Mouse (Mus musculus): ENCODE results near the gene Mogat1. TPM values are rescaled to one million over a fixed set of nuclear protein-coding genes. Genes with fewer than 3 reads are reported as not detected.
"Not testable (repeated sequence)": the region's sequence is repeated elsewhere in the genome, so short reads cannot be mapped to it uniquely, and the experiment has no call there.

The Mogat1 gene
- total RNA-seq, 2 experiments from 2014 or later = not detected

DNA sequence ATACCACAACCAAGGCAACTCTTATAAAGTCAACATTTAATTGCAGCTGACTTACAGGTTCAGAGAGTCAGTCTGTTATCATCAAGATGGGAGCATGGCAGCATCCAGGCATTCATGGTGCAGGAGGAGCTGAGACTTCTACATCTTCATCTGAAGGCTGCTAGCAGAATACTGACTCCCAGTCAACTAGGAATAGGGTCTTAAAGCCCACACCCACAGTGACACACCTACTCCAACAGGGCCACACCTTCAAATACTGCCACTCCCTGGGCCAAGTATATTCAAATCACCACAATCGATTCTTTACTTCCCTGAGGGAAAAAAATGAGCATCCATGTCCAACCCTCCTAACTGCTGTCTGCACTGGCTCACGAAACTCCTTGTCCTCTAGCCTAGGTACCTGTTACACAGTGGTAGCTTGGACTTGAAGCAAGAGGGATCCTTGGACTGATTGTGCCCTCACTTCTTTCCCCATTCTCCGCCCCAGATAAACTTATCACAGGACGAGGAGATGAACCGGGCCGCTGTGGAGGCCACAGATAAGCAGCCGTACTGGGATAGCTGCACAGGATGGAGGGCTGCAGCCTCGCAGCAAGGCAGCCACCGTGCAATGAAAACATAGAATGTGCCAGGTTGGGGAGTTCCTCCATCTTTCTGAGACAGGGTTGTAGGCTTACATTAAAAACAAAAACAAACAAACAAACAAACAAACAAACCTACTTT, 23.8 kb downstream of the Mogat1 start:
- ATAC-seq (replicated peaks; ENCODE audit: low FRiP score, poor library complexity, severe bottlenecking) = no peak

DNA sequence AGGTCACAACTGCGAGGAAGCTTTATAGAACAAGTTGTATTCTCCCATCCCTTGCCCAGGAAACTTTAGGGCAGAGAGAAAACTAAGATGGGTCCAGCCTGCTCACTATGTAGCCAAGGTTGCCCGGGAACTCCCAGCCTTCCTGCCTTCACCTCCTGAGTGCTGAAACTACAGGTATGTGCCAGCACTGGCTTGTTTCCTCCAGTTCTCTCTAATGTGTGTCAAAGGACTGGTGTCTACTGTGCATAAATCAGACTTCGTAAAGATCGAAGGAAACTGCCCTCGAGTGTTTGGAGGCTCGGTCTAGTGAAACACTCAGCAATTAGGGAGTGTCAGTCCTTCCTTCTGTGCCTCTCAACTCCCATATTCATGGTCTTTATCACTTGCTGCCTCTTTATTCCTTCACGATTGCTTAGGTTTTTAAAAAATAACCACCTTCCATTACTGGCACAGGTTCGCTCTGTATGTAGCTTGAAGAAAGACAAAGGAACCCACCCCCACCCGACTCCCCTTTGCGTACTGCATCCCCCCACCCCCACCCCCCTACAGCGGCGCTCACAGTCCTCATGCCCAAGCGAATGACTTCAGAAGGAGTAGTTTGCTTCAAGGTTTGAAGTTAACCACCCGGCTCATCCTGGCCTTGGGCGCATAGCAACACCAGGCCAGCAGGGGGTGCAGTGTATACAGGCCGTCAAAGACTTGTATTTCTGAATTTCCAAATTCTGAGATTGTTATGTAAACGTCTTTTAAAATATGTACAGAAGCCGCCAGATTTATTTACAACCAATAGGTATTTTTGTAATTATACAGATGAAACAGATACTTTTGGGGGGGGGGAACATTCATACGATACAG, 25.7 kb downstream of the Mogat1 start:
- no peak for ATAC-seq (replicated peaks; ENCODE audit: low FRiP score, poor library complexity, severe bottlenecking)

DNA sequence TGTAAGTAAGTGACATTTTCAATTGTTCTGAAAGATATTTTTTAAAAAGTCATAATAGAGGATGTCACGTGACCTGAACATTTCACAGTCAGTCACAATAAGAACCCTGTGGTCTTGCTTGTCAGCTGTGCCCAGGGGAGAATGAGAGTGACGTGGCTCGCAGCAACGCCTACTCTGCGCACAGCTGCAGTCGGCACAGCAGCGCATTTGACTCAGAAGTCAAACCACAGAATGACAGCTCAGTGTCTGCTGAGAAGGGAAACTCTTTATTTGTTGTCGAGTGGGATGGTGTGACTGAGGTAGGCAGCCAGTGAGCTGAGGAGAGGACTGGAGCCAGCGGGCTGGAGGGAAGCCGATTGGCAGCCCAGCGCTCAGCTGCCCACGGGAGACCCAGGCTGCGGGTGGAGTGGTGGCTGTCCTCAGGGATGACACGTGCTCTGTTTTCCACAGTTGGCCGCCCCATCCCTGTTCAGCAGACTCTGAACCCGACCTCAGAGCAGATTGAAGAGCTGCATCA, 26.8 kb downstream of the Mogat1 start:
- no peak for ATAC-seq (replicated peaks; ENCODE audit: low FRiP score, poor library complexity, severe bottlenecking)

DNA sequence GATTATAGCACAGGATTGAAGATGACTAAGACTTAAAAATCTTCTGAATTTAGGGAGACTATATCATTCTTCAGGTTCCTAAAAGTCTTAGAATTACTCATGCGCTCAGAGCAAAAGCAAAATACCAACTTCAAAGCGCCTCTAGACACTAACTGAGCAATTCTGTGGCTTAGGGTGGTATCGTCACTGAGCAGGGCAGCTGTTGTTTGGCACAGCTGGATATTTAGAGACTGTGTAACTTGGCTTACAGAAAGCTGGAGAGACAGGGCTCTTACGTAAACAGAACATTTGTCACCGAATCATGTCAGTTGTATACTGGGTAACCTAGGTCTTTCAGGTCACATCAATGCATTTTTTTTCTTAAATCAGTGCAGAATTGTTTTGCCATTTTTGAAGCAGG, 27.6 kb downstream of the Mogat1 start:
- ATAC-seq (replicated peaks; ENCODE audit: low FRiP score, poor library complexity, severe bottlenecking) = no peak

DNA sequence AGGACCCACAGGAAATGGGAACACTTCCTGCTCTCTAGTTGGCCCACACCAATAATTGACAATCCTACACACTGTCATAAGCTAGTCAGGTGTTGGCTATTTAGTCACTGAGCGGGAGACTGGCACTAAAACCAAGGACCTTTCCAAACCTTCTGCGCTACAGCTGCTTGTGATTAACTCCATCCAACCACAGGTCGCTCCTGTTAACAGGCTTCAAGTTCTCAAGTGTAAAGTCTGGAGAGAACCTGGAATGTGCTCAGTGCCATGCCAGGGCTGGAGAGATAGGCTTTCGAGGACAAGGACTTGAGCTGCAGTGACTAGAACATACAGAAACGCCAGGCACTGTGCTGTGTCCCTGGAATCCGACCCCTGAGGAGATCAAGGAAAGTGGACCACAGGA, 28.4 kb downstream of the Mogat1 start:
- ATAC-seq (replicated peaks; ENCODE audit: low FRiP score, poor library complexity, severe bottlenecking) = no peak

DNA sequence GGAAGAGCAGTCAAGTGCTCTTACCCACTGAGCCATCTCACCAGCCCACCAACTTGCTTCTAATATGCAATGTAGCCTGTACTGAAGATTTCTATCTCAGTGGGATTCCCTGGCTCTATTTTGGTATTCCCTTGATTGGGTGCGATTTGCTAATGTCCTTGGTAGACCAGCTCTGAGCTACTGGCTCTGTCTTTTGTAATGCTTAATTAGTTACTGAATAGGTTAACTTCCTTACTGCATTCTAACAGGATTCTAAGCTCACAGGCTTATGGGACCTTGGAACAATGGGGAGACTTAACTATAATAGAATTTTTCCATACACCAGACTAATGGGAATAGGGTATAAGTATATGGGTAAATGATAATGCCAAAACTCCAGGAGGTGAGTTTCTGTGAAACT, 32.8 kb downstream of the Mogat1 start:
- ATAC-seq (replicated peaks; ENCODE audit: low FRiP score, poor library complexity, severe bottlenecking) = not testable (repeated sequence)

DNA sequence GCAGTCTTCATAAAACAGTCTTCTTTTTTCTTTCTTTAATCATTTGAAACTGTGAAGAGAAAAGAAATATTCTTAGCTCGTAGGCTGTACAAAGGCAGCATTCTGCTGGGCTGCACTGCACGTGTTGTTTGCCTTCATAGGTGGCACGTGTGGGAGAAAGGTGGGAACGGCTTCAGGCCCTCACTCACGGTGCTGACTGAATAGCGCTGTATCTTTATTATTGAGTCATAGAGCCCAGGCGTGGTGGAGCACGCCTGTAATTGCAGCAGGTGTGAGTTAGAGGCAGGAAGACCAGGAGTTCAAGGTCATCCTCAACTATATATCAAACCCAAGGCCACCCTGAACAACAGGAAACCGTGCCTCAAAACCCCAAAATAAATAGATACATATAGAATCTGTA, 35.5 kb downstream of the Mogat1 start:
- ATAC-seq (replicated peaks; ENCODE audit: low FRiP score, poor library complexity, severe bottlenecking) = no peak

DNA sequence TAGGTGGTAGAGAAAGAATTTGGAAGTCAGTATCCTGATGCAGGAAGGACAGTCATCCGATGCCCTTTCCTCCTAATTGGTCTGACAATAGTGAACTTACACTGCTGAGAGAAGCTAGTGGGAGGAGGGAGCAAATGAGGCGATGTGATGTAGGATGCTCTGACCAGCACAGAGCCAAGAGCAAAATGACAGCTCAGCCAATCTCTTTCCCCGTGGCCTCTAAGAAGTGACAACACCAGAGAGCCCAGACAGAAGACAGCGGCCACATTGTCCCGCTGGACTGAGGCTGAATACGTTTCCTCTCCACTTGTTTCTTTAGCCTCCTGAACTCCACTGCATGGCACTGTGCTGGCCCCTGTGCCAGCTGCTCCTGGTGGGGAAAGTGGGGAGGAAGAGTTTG, 38.2 kb downstream of the Mogat1 start:
- ATAC-seq (replicated peaks; ENCODE audit: low FRiP score, poor library complexity, severe bottlenecking) = no peak

DNA sequence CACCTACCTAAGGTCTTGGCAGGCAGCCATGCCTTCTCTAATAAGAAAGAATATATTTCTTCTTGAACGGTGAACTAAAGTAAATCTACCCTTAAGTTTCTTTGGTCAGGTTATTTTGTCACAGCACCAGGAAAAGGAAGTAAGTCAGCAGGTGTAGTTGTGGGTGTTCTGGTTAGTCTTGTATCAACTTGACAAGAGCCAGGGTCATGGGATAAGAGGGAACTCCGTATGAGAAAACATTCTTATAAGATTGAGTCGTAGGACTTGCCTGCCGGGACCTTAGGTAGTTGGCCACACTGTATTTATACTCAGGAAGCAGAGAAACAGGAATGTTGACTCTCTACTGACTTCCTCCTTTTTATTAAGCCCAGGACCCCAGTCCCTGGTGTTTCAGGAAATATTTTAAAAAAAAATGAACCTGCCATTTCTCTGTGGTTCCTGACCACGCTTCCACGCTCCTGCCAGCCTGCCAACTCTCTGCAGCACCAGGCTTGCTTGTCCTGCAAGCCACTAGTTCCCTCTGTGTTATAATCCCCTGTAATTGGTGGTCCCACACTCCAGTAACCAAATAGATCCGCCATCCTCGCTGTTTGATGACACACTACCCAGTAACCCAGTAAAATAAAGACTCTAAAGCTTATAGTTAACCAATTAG, 43.3 kb downstream of the Mogat1 start:
- no peak for ATAC-seq (replicated peaks; ENCODE audit: low FRiP score, poor library complexity, severe bottlenecking)

DNA sequence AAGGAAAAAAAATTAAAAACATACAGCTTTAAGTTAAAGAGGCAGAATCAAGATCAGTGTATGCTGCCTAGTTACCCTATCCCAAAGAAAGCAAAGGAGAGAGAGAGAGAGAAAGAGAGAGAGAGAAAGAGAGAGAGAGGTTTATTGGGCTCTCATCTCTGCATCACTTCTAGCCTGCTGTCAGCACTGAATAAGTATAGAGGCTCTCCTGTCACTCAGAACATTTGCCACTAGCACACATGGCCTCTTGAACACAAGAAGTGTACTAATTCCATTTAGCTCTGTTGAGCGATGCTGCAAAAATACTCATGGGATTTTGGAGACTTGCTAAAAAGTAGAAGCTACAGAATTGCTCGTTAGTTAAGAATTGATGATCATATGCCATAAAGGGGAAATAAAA, 56.2 kb downstream of the Mogat1 start:
- ATAC-seq (replicated peaks; ENCODE audit: low FRiP score, poor library complexity, severe bottlenecking) = no peak

DNA sequence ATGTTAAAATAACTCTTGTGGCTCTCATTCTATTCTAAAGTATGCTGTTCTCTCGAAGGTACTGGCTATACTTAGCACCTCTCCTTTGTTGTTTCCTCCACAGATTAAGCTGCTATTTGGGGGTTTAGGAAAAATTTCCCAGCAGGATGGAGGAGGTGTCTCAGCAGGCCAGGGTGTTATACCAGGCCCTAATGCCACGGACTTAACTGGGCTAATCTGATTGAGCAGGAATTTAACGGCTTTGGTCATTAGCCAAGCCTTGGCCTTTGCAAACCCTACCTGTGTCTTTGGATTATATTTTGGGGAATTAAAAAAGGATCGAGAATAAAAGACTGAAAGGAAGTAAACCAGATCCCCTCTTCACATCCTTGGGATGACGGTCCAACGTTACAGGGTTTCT, 56.6 kb downstream of the Mogat1 start:
- ATAC-seq (replicated peaks; ENCODE audit: low FRiP score, poor library complexity, severe bottlenecking) = no peak

DNA sequence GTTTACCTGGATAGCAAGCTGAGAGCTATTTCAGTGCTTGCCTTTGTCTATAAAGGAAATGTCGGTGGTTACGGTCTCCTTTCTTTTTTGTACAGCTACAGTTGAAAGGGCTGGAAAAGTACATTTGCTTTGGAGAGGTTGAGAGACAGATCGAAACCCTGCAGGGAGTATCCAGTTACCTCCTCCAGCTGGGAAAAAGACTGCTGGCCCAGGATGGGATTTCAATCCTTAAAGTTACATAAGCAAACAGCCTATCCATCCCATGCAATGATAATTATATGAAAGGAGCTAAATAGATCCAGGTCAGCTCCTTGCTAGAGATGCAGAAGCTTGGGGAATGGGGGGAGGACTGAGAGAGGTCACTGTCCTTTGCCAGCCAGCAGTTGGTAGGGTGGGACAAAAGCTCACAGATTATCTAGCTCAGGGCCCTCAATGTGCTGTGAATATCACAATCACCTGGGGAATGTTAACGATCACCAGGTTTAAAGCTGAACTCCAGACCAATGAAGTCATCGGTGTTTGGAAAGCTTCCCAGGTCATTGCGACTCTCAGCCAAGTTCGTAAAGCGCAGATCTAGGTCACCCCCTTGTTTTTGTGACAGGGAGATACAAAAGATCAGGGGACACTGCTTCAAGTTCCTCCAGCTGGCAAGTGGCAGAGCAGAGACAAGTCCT, 57.2 kb downstream of the Mogat1 start:
- no peak for ATAC-seq (replicated peaks; ENCODE audit: low FRiP score, poor library complexity, severe bottlenecking)

DNA sequence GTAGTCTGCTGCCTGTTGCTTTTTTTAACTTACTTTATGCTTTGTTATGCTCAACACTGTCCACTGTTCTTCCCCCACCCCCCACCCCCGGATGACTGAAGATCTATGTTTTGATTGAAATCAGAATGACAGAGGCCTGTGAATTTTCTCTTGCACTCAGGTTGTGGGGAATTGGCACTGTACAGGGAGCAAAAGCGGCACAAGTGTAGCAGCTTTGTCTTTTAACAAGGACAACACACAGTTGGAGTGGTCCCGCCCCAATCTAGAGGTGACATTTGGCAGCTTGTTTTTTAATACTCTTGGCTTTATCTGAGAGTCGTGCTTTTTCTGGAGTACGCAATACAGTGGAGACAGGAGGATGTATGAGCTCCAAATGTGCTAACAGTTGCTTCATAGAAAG, 58.8 kb downstream of the Mogat1 start:
- no peak for ATAC-seq (replicated peaks; ENCODE audit: low FRiP score, poor library complexity, severe bottlenecking)

DNA sequence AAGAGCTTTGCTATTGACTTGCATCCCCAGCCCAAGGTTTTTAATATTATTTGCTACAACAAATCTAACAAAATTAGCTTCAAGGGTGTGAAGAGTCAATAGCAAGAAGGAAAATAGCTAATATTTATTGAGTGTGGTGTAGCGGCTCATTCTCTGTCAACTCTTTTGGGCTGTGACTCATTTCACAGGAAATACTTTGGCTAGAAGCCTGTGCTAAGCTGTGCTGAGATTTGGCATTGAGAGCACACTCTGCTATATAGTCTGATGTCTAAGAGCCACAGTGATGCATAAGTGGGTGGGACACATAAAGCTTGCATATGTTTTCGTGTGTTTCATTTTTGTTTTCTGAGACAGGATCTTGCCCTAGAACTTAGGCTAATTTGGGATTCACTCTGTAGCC, 74.3 kb downstream of the Mogat1 start:
- ATAC-seq (replicated peaks; ENCODE audit: low FRiP score, poor library complexity, severe bottlenecking) = no peak

DNA sequence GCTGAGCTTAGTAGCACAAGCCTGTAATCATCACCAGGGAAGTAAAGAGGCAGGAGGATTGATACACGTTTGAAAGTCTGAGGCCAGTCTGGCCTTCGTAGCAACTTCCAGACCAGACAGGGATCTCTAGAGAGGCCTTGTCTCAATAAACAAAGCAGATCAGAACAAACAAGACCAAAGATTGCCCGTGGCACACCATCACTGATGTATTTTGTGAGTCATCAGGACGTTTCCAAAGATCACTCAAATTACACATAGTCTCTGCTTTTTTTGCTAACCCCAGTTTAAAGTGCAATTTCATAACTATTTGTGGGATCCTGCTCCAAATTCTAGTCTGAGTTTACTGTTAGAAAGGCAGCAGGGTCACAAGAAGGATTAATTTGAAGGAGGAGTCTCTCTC, 76.2 kb downstream of the Mogat1 start:
- no peak for ATAC-seq (replicated peaks; ENCODE audit: low FRiP score, poor library complexity, severe bottlenecking)

Other genes starting within 250 kb of the Mogat1 start
- gene Sgpp2, start 200.6 kb upstream of the Mogat1 start, total RNA-seq (2015; ENCODE audit: low replicate concordance) = not detected in 2 replicates
- not detected in 2 replicates for gene Sgpp2, start 200.6 kb upstream of the Mogat1 start, total RNA-seq (2017; ENCODE audit: low replicate concordance)
- 31.4 and 41.1 TPM in 2 replicates for gene Farsb, start 22.1 kb upstream of the Mogat1 start, total RNA-seq (2015; ENCODE audit: low replicate concordance)
- 21.8 and 22.5 TPM in 2 replicates for gene Farsb, start 22.1 kb upstream of the Mogat1 start, total RNA-seq (2017; ENCODE audit: low replicate concordance)
- gene BC035947, start 1.2 kb downstream of the Mogat1 start, total RNA-seq (2015; ENCODE audit: low replicate concordance) = not detected in 2 replicates
- gene BC035947, start 1.2 kb downstream of the Mogat1 start, total RNA-seq (2017; ENCODE audit: low replicate concordance) = not detected in 2 replicates
- gene Acsl3, start 146.8 kb downstream of the Mogat1 start, total RNA-seq (2015; ENCODE audit: low replicate concordance) = 2.9 and 4.0 TPM in 2 replicates
- 5.6 and 13.5 TPM in 2 replicates for gene Acsl3, start 146.8 kb downstream of the Mogat1 start, total RNA-seq (2017; ENCODE audit: low replicate concordance)
- gene Utp14b, start 147.0 kb downstream of the Mogat1 start, total RNA-seq (2015; ENCODE audit: low replicate concordance) = 0.72 and 3.8 TPM in 2 replicates
- gene Utp14b, start 147.0 kb downstream of the Mogat1 start, total RNA-seq (2017; ENCODE audit: low replicate concordance) = 2.3 and 2.4 TPM in 2 replicates

All from erythroid progenitor cell, adult 5-6 weeks (primary cell).